Mouse (Mus musculus) gastrocnemius, postnatal 4 days (tissue): Measurements from ENCODE around the gene Shank2. TPM values are rescaled to one million over a fixed set of nuclear protein-coding genes. Genes with fewer than 3 reads are reported as not detected.

Source experiments
- DNase-seq, 2 experiments: peaks; one replicate each; pipeline ENCODE4 v3.0.0; 2021 to 2022; ENCODE audit warnings: low spot score in 2 of 2, mixed read lengths in 2 of 2
- long read RNA-seq, 2 experiments: library from polyadenylated mRNA; stranded (forward); transcript quantifications; one replicate each; pipeline ENCODE4 v2.0.0; 2021
- total RNA-seq, 2 experiments: library from RNA; stranded (reverse); gene quantifications; 2 replicates each; pipeline ENCODE4 v1.2.3; 2021

Shank2 gene
- under 1 TPM; 0.52 to 0.88 TPM for total RNA-seq
- long read RNA-seq, experiment 1, partial matches to known transcripts = 0 of 1 reads
- long read RNA-seq, experiment 1, other reads (novel, unspliced or antisense) = 1 of 1 reads
- long read RNA-seq, experiment 2 = 0 reads

DNA sequence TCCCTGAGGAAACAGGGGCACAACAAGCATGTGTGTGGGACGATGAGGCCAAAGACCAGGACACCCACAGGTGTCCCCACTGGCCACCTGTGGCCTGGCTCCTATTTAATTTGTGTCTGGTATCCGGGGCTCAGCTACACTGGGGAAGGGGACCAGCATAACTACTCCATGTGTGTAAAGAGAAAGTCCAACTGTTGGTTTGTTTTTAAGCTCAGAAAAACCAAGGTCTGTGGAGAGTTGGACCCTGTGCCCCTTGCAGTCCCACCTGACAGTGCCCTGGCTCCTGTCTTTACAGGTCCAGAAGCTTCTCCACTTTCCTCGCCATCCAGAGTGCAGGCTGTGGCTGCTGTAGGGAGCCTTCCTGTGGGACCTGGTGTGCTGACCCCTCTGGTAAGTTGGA lies at the start of gene Shank2:
Gene Shank2, plus strand, starts transcription at position 301 of the 400 bp plus-strand sequence.
- DNase-seq = no peak

- DNase-seq = no peak
These were observed 49.6 kb upstream of the Shank2 start for GRCm38 (mm10) chr7:143952130-143952529.

DNA sequence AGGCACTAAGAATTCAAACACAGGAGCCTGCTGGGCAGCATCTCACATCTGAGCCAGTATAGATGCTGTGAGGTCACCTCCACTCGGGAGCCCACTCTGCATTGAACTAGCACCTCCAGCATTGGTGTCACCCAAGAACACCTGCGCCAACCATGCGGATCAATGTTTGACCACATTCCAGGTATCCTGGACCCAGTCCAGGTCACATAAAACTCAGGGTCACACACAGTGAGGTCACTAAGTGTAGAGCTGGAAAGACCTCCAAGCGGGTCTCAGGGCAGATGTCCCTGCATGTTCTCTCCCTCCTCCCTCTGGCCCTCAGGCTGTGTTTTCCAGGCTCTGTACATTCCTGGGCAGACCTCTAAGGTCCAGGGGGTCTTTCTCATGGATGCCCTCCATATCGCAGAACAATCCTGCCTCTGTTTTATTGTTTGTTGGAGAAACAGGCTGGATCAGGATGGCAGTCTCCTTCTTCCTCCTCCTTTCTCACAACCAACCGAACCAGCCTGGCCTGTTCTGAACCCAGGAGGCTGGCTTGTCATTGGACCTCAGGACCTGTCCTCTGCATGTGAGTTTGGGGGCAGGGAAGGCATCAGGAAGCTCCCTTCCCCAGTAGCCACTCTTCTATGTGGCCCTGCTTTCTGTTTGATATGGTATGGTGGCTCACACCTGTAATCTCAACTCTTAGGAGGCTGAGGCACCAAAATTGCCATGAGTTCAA lies 45.0 kb upstream of the Shank2 start:
- no peak for DNase-seq

GRCm38 (mm10) chr7:143958030-143958565 lies 43.6 kb upstream of the Shank2 start:
- DNase-seq = no peak

DNA sequence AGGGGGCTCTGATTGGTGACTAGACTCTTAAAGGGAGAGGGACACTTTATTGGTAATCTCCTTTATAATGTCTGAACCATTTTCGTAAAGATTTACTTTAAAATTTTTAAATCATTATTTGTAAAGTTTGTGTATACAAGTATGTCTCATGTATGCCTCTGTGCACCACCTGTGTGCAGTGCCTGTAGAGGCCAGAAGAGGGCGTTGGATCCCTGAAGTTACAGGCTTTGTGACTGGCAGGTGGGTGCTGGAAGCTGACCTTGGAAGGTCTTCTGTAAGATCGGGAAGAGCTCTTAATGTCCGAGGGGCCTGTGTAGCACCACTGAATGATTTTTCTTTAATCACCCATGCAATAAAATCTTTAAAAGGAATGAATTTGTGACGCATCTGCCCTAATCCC lies 37.9 kb upstream of the Shank2 start:
- DNase-seq = no peak

GRCm38 (mm10) chr7:143966621-143967020 lies 35.1 kb upstream of the Shank2 start:
- DNase-seq = no peak

DNA sequence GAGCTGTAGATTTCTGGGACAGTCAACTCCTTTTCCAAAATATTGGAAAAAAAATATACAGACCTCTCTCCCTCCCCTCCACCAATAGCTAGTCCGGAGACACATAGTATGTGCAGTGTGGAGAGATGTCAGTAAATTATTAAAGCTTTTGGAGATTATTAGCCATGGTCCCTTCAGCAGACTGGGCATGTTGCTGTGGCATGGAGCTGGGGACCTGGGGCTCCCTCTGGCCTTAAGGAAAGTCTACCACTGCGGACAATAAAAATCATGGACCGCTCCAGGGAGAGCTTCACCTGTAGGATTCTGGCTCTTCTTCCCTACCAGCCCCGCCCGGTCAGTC lies 24.3 kb upstream of the Shank2 start:
- no peak for DNase-seq

GRCm38 (mm10) chr7:143977831-143978682 lies 23.7 kb upstream of the Shank2 start:
- DNase-seq = peak in 1 of 2 experiments; percentile 14

- DNase-seq = peak; percentile 44 to 60
These were observed 22.9 kb upstream of the Shank2 start for GRCm38 (mm10) chr7:143978741-143979371.

DNA sequence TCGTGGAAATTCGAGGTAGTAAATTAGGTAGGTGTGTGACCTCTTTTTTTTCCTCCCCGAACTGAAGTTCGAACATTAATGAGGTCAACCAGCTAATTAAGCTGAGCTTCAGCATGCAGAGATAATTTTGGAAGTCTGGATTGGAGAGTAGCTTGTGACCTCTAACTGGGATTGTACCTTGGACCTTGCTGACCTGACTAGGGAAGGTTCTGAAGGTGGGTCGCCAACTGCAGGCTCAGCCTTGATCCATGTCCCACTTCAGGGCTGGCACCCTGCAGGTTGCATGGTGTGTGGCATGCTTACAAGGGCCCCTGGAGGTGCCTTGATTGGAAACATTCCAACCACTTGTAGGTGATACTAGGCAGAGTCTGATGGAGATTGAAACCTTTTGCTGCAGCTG lies 21.7 kb upstream of the Shank2 start:
- no peak for DNase-seq

GRCm38 (mm10) chr7:143986281-143986680 lies 15.4 kb upstream of the Shank2 start:
- no peak for DNase-seq

- DNase-seq = no peak
These were observed 10.6 kb upstream of the Shank2 start for GRCm38 (mm10) chr7:143991160-143991559.

- no peak for DNase-seq
These were observed 2.7 kb upstream of the Shank2 start for GRCm38 (mm10) chr7:143999073-143999472.

DNA sequence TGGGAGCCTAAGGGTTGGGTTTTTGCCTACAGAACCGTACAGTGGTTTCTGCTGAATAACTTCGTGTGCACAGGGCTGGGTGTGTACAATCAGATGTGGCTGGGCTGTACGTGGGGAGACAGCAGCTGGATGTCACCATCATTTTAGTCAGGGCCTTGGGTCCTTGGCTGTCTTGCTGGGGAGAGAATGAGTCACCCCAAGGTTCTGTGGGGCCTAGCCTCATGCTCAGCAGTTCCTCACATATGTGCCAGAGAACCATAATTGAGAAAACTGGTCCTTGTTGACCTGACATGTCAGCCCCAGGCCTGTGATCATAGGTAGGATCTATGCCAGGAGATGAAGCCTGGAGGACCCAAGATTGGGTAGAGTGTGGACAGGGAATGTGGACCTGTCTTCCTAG lies 1.7 kb downstream of the Shank2 start:
- no peak for DNase-seq

DNA sequence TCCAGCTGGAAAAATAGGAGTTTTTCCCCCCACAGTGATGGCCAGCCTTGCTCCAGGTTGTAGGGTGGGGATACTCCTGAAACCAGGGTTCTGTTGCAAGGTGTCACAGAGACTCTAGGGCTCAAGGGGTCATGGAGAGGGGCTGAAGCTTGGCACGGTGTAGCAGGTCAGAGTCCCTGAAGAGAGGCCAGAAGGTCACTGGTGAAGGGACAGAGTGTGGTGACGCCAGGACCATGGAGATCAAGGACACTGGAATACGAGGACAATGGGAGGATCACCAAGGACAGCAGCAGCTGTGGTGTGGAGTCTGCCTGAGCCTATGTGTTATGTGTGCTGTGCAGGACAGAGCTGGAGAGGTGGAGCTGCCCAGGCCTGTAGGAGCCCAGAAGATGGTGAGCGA lies 6.4 kb downstream of the Shank2 start:
- DNase-seq = no peak

DNA sequence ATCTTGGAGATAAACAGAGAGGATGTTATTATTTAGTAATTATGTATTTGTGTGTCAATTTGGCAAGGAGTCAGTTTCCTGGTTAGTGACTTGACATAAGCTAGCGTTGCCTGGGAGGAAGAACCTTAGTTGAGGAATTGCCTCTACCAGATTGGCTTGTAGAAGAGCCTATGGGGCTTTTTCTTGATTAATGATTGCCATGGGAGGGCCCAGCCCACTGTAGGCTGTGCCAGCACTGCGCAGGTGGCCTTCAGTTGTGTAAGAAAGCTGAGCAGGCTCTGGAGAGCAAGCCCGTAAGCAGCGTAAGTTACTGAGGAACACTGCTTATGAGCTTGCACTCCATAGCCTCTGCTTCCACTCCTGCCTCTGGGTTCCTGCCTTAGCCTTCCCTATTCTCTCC lies 7.3 kb downstream of the Shank2 start:
- DNase-seq = no peak

- DNase-seq = no peak
These were observed 12.8 kb downstream of the Shank2 start for GRCm38 (mm10) chr7:144014485-144014884.

GRCm38 (mm10) chr7:144021801-144022200 lies 20.1 kb downstream of the Shank2 start:
- DNase-seq = no peak

- DNase-seq = no peak
These were observed 21.0 kb downstream of the Shank2 start for GRCm38 (mm10) chr7:144022682-144023081.

DNA sequence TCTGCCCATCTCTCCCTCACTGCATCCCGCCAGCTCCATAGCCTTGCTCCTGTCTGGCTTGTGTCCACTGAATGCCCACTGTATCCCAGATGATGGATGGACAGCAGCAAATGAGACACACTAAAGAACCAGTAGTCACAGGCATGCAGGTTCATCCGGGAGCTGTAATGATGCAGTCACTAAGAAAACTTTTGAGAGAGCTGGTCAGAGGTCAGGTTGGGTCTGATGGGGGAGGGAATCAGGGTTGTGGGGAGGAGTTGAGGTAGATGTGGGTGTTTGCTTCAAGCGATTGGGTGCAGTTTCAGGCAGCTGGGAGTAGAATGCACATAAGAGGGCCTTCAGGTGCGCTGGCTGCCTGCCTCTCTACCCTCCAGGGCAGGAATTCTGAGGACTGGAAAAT lies 21.8 kb downstream of the Shank2 start:
- no peak for DNase-seq

DNA sequence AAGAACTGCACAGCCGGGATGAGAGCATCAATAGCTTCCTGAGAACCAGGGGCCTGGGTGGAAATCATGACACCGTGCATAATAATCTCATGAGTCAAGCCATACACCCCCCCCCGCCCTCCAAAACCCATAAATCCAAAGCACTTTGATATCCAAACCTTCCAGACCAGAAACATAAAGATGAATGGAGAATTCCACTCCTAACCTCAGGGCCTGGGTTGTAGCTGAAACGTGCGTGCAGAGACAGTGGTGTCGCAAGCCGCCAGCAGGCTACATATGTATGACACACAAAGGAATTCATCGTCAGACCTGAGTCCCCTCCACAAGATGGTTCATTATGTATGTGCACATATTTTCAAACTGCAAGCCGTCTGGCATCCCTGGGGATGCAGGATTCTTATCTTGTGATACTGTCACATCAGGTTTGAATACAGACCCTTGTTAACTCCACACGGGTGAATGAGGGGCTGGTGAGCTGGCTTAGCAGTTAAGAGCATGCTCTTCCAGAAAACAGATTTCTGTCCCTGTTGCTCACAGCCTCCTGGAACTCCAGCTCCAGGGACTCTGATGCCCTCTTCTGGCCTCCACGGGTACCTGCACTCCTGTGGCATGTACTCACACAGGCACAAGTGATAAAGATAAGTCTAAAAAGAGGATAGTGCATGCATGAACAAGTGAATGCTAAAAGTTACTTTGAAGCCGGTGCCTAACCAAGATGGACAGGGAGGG lies 24.5 kb downstream of the Shank2 start:
- no peak for DNase-seq
